Mouse (Mus musculus): ENCODE measurements at regions not wholly inside any gene's neighbourhood (a gene's known extent, or its start where the extent isn't known, plus 50 kb on each side); places are given as distances from the start of the nearest gene placed in this dataset.

DNA sequence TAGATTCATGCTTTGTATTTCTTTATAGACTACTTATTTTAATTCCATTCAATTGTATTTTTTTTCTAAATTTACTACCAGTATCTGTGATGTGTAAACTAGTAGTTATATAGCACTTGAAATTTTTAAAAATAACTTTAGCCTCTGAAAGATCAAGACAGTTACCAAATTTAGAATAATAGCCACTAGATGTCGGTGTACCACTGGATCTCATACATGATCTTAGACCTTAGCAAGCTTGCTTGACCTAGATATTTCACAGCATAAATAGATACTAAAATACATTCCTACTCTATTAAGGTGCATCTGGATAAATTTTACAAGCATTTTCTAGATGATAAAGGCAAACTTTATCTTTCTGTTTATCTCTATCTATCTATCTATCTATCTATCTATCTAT, 570.0 kb downstream of the D3Ertd751e start:
- TF ChIP-seq CTCF (conservative IDR thresholded peaks at IDR 0.05 in 1 of 2, IDR thresholded peaks at IDR 0.05 in 1 of 2; ENCODE audit: low read depth in 2 of 2, low read length in 2 of 2) (peak in 1 of 2 experiments; percentile 45; a peak in 2 of 4 replicates), CHD1 (IDR thresholded peaks at IDR 0.05; ENCODE audit: low read depth, low read length) (no peak), SMC3 (IDR thresholded peaks at IDR 0.05; ENCODE audit: low read depth, low read length) (peak; percentile 17; the same call in 1 of the 2 replicates)
